Mouse (Mus musculus): ENCODE results near the gene Pip5k1b.
"Not testable (repeated sequence)": the region's sequence is repeated elsewhere in the genome, so short reads cannot be mapped to it uniquely, and the experiment has no call there.

Gene Pip5k1b

DNA sequence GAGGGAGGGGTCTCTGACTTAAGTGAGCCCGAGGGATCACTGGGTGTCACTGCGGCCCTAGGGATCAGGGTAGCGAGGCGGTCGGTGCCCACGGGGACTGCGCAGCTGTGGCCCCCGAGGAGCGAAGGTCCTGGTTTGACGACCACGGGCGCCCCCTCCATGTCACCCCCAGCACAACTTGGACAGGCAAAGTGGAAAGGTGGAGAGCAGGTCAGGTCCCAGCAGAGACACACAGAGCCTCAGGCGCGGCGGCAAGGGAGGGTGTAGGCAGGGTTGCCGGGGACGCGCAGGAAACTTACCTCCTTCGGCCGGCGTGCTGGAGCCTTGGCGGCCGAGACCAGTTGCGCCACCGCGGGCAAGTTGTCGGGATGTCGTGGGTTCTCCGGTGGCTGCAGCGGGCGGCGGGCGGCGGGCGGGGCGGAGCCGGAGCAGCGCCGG lies at the start of gene Pip5k1b:
Pip5k1b (minus strand) TSS at position 407 of the 438 bp plus-strand sequence.
- DNase-seq, result peak; percentile 75

DNA sequence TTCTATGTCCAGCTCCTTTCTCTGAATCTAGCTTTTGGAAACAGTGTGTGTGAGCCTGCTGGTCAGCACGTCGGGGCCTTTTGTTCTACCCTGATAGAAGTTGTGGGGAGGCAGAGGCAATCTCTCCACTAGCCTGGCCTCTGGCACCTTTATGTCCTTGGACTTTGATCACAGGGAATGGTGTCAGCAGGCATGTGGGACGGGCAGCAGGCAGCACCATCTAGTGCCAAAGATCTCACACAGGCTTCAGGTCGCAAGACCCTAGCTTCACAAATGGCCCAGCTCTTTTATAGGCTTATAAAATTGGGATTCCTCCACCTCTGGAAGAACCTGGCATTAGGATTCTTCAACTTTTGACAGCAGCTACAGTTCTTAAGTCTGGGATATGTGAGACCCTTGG lies 48.4 kb upstream of the Pip5k1b start:
- DNase-seq, result no peak

- DNase-seq, result no peak
Measured at GRCm38 (mm10) chr19:24603431-24603830, 47.8 kb upstream of the Pip5k1b start.

DNA sequence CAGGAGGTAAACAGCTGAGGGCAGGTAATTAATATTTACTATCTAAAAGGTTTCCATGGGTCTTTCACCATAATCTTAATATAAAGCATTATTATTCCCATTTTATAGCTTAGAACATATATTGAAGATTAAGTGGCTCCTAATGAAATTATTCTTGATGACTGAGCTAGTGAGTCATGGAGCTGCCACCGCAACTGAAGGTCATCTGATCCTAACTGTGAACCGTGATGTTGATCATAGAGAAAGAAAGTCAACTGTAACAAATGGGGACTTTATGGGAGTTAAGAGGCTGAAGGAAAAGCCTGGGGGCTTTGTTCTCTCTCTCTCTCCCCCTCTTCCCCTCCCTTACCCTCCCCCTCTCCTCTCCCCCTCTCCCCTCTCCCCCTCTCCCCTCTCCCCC lies 31.1 kb upstream of the Pip5k1b start:
- no peak for DNase-seq

DNA sequence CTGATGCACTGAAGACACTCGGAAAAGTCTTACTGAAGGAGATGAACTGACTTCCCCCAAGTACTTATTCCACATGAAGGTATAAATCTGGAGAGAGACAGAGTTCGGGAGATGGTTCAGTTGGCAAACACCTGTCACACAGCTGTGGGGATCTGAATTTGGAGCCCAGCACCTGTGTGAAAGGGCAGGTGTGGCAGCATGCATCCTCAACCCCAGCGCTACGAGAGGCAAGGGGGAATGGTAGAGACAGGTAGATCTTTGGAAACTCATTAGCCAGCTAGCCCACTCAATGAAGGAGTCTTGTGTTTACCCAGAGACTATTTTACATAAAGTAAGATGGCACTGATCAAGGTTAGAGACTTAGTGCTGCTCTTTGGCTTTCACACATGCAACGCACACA lies 29.5 kb upstream of the Pip5k1b start:
- DNase-seq, result no peak

GRCm38 (mm10) chr19:24583956-24584355 lies 28.3 kb upstream of the Pip5k1b start:
- no peak for DNase-seq

- DNase-seq, result no peak
Measured at GRCm38 (mm10) chr19:24576125-24576524, 20.5 kb upstream of the Pip5k1b start.

DNA sequence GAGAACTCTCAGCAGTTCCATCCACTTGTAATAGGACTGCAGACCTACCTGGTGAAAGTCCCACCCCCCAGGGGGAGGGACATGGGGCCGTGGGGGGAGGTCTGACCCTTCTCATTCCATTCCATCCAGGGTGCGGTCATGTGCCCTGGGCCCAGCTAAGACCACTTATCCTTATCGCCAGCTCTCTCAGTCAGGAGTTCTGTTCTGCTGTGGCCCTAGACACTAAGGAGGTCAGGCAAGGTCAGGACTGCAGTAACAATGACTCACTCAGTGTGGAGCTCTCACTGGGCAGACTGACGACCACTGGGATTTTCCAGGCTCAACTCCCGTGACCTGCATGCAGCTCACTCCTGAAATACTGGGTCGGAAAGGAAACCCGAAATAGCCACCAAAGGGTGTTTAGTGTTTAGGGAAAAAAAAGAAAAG lies 16.1 kb upstream of the Pip5k1b start:
- DNase-seq, result no peak

DNA sequence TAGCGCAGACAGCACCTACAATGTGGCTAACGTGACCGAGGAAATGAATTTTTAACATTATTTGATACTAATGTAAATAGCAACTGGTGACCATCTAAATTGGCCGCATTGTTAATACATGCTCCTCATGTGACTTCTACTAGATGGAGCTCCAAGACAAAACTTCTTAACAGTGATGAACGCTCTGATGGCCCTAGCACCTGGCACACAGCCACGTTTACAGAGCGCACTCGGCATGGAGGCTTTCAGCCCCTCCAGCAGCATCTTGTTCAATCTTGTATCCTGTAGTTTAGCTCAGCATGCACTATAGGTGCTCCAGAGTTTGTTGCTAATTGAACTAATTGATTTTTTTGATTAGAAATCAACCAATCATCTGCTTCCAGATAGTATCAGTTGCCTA lies 15.3 kb upstream of the Pip5k1b start:
- no peak for DNase-seq

GRCm38 (mm10) chr19:24557456-24557855 lies 1.8 kb upstream of the Pip5k1b start:
- peak; percentile 36 for DNase-seq

- no peak for DNase-seq
Measured at GRCm38 (mm10) chr19:24556585-24556966, 904 bp upstream of the Pip5k1b start.

DNA sequence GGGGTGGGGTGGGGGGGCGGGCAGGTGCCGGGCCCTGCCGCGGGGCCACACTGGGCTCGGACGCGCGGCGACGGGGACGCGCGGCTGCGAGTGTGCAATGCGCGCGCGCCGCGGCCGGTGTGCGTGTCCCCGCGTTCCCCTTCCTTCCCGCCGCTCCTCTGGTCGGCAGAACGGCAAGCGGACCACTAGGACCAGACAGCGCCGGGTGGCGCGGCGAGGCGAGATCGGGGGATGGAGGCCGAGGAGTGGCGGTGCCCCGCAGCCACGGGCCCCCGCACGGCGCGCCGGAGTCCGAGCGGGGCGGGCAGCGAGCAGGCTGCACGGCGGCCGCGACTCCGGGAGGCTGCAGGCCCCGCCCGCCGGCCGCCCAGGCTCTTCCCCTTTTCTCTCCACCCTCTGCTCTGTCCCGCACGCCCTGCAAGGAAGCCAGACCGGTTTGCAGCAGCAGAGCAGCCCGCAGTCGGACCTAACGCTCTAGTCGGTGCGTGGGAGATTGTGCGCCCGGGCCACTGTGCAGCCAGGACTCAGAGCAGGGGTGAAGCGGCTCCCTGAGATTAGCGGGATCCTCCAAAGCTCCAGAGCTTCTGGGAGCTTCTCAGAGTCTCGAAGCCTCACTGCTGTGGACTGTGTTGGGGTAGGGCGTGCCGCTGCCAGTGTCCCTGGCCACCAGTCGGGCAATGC lies 372 bp upstream of the Pip5k1b start:
- peak; percentile 88 for DNase-seq

- DNase-seq, result peak; percentile 76
Measured at GRCm38 (mm10) chr19:24554911-24555465, 684 bp downstream of the Pip5k1b start.

- DNase-seq, result no peak
Measured at GRCm38 (mm10) chr19:24554425-24554824, 1.2 kb downstream of the Pip5k1b start.

DNA sequence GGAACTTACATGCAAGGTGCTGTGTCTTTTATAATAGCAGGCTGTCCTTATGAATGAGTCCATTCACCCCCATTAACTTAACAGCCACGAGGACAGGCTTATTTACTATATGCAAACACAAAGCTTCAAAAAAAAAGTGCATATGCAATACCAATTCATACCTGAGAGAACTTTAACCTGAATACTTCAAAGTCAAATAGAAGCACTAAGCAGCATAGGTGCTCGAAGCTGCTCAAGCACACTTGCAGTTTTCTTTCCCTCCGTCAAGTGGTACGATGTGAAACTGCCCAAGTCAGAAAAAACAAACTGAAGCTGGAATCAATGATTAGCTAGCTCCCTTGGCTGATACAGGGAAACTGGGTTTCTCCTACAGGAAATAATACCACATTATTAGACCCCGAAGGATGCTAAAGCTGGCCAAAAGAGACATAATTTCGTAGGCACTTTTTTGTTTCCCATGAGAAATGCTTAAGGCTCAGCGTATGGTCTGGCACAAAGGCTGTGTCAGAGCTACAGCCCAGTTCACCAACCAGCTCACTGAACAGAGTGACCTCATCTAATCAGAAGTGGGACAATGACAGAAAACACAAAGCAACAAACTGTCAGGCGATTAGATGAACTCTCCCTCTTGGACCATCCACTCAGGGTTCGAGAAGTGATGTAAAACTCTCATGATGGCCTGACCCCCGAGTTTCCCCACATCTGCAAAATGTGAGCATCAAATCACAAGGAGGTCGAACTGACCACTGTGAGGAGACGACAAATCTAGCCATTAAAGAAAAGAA lies 2.2 kb downstream of the Pip5k1b start:
- no peak for DNase-seq

DNA sequence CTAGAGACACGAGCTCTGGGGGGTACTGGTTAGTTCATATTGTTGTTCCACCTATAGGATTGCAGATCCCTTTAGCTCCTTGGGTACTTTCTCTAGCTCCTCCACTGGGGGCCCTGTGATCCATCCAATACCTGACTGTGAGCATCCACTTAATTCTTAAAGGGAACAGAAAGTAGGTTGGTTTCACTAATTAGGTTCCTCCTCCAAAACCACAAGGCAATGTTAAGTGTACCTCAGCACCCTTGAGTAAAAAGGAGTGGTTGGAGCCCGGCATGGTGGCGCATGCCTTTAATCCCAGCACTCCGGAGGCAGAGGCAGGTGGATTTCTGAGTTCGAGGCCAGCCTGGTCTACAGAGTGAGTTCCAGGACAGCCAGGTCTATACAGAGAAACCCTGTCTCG lies 3.0 kb downstream of the Pip5k1b start:
- DNase-seq, result not testable (repeated sequence)

- no peak for DNase-seq
Measured at GRCm38 (mm10) chr19:24551196-24551954, 4.3 kb downstream of the Pip5k1b start.

GRCm38 (mm10) chr19:24550778-24551177 lies 4.9 kb downstream of the Pip5k1b start:
- no peak for DNase-seq

GRCm38 (mm10) chr19:24550016-24550415 lies 5.7 kb downstream of the Pip5k1b start:
- DNase-seq, result no peak

DNA sequence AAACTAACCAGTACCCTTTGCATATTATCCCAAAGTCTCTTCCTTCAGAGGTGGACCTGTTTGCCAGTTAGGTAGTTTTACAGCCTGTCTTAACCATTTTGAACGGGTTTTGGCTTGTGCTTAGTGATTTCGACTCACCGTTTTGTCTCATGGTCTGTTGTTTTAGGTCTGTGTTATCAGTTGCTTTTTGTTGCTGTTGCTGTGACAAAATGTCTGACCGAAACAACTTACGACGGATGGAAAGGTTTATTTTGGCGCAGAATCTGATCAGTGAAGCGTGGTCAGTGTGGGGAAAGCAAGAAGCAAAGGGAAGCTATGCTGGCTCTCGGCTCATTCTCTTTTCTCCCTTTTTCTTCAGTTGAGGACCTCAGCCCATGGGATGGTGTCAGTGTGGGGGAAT lies 7.3 kb downstream of the Pip5k1b start:
- no peak for DNase-seq

DNA sequence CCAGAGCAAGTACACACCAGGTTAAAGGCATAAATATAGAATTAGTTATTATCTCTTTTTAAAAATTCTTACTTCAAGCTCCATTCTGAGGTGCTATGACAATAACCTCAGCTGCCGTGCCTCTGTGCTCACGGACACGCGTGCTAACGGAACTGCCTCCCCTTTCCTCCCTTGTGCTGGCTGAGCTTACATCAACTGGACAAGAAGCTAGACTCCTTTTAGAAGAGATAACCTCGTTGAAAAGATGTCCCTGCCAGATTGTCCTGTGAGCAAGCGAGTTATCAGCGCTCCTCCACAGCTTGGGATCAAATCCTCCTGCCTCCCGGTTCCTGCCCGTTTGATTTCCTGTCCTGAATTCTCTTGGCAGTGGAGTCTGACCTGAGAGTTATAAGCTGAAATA lies 9.5 kb downstream of the Pip5k1b start:
- peak; percentile 24 for DNase-seq

DNA sequence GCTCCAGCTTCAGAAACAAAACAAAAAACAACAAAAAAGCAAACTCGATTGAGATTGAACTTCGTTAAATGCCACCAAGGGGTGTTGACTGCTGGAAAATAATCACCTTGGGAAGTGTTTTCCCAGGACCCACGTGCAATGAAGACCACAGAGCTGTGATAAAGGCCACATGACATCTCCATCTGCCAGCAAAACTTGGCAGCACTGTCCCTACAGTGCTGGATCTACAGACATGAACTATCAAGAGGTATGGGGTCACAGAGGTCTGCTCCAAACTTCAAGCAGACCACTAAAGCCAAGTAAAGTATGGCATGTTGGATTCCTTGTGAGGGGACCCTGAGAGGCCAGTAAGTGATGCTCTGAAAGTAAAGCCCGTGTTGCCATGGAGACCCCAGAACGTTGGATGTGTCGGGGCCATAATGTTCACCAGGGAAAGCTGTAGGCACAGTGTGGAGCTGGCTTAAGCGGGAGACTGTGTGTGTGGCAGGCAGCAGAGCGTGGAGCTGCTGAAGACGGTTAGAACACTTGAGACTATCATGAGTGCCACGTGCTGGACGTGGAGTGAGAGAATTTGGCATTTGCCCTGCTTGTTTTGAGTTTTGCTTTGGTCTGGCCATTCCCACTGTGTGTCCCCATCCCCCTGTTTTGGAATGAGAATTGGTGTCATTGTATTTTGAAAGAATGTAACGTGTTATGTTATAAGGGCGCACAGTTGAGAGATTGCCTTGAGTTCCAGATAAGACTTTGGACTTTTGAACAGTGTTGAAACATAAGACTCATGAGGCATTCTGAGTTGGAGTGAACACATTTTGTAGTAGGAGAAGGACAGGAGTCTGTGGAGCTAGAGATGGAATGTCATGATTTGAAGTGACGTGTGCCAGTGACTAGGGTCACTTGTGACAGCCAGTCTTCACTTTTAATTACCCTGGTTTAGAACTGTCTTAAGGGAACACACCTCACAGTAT lies 12.0 kb downstream of the Pip5k1b start:
- no peak for DNase-seq

All from liver (tissue).